Mouse (Mus musculus) left cerebral cortex, postnatal 25 days (tissue): Measurements from ENCODE around the gene Sycp2. TPM values are rescaled to one million over a fixed set of nuclear protein-coding genes. Genes with fewer than 3 reads are reported as not detected.
"Not testable (repeated sequence)": the region's sequence is repeated elsewhere in the genome, so short reads cannot be mapped to it uniquely, and the experiment has no call there.

Source experiments
- DNase-seq, 2 experiments: peaks; one replicate each; pipeline ENCODE4 v3.0.0; 2022; ENCODE audit warnings: low spot score in 2 of 2, mixed read lengths in 1 of 2
- intact Hi-C: fragments of 180-260 bp; cut with DNase I; formaldehyde crosslinking; loops from one replicate; pipeline ENCODE4 v1.15.1; 2025
- total RNA-seq, 2 experiments: library from RNA; stranded (reverse); gene quantifications; 2 replicates each; pipeline ENCODE4 v1.2.3; 2021

Sycp2 gene
- total RNA-seq, 2 experiments from 2014 or later, result 1.2 to 1.5 TPM

- intact Hi-C loops, result no loop called here
- no peak for DNase-seq
Observed at GRCm38 (mm10) chr2:178415150-178415448, 7.6 kb upstream of the Sycp2 start.

- intact Hi-C loops, result no loop called here
- peak; percentile 75 to 79 for DNase-seq
Observed at GRCm38 (mm10) chr2:178414261-178415149, 7.0 kb upstream of the Sycp2 start, which contains the start of the genes Ppp1r3d and Fam217b. Gene Ppp1r3d (minus strand): TSS chr2:178414472. Gene Fam217b (plus strand): TSS chr2:178414524.

- DNase-seq, result peak; percentile 53 to 67
- intact Hi-C loops, result no loop called here
Observed at GRCm38 (mm10) chr2:178413481-178414260, 6.2 kb upstream of the Sycp2 start.

GRCm38 (mm10) chr2:178413081-178413480, 5.6 kb upstream of the Sycp2 start:
- DNase-seq, result peak in 1 of 2 experiments; percentile 37
- intact Hi-C loops, result no loop called here

DNA sequence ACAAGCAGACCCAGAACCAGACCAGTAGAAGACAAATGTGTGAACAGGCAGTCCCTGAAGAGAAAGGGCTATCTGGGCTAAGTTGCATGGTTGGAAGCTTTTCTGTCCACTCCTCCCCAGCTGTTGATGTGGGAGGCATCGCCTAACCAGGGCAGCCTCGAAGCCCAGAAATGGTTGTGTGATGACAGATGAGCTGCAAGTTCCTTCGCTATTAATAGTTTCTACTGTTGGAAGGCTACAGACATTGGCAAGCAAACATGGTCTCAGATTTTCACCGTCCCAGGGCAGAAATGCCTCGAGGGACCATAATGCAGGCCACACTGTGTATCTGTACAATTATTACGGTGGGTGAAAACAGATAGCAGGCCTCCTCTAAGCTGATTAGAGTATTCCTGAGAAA, 5.1 kb upstream of the Sycp2 start:
- intact Hi-C loops, result no loop called here
- DNase-seq, result peak in 1 of 2 experiments; percentile 84

DNA sequence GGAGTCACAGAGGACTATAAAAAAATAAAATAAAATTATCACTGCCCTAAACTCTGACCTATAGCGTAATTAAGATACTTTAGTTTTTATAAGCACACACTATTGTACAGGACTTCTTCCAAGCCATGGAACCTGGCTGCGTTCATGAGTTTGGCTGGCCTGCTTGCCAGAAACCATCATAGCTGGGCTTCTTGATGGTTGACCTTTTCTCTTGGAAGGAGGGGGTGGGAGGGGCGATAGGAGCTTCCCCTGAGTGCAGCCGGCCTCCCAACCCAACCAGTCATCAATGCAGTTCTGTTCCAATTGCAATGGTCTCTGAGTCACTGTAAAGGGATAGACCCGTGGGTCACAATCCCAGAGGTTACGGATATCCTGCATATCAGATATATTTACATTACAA, 2.8 kb upstream of the Sycp2 start:
- intact Hi-C loops, result no loop called here
- no peak for DNase-seq

DNA sequence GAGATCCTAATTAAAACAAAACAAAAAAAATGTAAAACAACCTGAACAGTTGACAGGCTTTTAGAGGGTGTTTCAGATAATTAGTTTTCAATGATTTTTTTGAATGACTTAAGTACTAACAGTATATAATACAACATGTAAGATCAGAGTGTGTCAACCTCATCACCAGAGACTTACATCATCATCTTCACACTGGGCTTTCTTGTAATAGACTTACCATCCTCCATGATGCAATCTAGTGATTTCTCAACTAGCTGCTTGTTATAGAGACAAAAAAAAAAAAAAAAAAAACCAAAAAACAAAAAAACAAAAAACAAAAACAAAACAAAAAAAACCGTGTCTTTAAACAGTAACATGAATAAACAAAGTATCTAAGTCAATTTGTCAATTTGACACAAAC, 1.5 kb upstream of the Sycp2 start:
- intact Hi-C loops, result no loop called here
- DNase-seq, result no peak

DNA sequence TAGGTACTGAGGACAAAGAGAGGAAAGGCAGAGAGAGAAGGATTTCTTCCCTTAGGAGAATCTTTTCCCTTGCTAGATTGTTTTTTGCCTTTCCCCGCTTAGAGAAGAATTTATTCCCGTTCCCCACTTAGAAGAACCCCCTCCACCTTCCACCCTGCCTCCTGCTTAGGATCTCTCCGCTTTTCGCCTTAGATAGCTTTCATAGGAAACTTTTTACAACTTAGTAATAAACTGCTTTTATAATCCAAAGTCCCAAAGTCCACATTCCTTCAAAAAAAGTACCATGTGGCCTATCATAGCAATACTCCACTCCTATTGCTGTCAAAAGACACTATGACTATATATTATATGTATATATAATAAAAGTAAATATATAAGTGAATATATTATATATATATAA, 64.9 kb downstream of the Sycp2 start:
- intact Hi-C loops, result no loop called here
- no peak for DNase-seq

- DNase-seq, intact Hi-C loops: not testable (repeated sequence)
Observed at GRCm38 (mm10) chr2:178342105-178342504, 65.4 kb downstream of the Sycp2 start.

DNA sequence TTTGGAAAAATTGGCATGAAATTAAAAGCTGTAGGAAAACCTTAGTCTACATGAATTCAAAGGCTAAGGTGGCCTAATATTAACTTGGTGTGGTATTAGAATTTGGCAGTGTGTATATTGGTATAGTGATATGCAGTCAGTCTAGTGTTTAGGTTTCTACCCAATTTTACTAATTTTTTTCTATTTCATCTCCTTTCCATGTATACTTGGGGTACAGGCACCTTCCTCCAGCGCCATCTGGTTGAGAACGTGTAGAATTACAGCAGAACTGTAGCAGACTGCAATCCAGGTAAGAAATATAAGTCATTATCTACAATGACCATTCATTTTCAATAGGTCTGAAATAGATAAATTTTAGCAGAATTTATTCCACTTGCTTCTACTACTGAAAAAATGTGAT, 68.4 kb downstream of the Sycp2 start:
- intact Hi-C loops, result loop anchor here (2.0 to 5.0 kb wide), 3 partner anchors 52 to 242 kb away; no protein-coding TSS in a partner anchor
- DNase-seq, result no peak

DNA sequence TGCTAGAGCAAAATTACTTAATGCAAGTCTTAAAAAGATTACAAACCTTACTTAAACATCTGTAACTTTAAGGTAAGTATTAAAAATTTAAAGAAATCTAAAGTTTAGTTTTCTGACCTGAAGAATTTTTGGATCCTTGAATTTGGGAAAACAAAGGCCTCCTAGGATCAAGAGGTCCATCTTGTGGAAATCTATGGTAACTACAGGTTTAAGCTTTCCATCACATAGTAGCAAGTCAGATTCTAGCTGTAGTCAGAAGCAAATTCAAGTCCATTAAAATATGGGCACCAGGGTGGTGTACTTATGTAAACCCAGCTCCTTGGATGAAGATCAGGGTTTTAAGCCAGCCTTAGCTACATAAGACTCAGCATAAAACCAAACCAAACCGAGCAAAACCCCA, 69.6 kb downstream of the Sycp2 start:
- DNase-seq, result peak in 1 of 2 experiments; percentile 45
- intact Hi-C loops, result loop anchor here (2.0 to 5.0 kb wide), 3 partner anchors 51 to 241 kb away; no protein-coding TSS in a partner anchor

DNA sequence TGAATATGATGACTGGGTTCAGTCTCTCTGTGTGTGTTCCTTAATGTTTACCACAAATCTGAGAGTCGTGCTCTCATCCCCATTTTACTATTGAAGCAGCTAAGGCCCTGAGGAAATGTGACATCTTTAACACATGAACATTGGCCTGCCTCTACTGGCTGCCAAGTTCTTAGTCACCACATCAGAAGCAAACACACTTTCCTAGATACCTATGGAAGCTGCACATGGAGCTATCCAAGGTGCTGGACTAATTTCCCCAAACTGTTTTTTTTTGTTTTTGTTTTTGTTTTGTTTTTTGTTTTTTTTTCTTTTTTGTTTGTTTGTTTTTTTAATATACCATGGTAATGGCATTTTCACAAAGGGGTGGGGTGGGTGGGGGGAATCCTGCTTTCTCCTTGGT, 77.5 kb downstream of the Sycp2 start:
- intact Hi-C loops, result no loop called here
- no peak for DNase-seq

- peak; percentile 49 to 83 for DNase-seq
- intact Hi-C loops, result no loop called here
Observed at GRCm38 (mm10) chr2:178329551-178329950, 77.9 kb downstream of the Sycp2 start.

GRCm38 (mm10) chr2:178327466-178328040, 79.9 kb downstream of the Sycp2 start:
- intact Hi-C loops, result loop anchor here (2.0 kb wide), 2 partner anchors 23 to 31 kb away; no protein-coding TSS in a partner anchor

DNA sequence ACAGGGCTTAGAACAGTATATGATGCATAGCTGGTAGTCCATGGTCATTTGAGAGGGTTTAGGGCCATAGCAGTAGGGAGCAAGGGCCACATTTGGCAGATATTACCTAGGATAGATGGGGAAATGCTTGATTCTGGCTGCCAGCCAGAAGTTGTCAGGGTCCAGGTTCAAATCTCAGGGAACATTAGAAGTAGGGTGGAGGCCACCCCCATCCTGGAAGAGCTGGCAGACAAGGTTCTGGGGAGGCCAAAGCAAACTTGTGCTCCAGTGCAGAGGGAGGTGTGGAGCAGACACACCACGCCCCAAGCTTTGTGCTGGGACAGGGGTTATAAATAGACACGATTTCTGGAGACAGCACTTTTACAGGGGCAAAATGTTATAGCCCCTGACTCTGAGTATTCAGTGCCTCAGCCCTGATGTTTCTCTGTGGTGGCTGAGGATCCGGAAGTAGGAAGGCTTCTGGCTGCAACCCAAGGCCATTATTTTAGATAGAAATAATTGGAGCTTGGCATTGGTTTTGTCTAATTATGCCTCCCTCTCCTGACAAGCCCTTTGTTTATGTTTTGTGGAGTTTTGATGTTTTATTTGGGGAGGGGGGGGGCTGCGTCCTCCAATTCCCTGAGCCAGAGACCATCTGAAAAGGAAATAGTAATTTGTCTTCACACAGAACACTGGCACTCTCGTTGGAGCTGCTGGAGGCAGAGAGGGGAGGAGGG, 80.6 kb downstream of the Sycp2 start:
- intact Hi-C loops, result loop anchor here (2.0 kb wide), 2 partner anchors 22 to 30 kb away; no protein-coding TSS in a partner anchor
- DNase-seq, result no peak

More at GRCm38 (mm10) chr2:178327466-178328040, 79.9 kb downstream of the Sycp2 start:
- DNase-seq, result peak; percentile 86 to 91

GRCm38 (mm10) chr2:178326067-178326466, 81.4 kb downstream of the Sycp2 start:
- intact Hi-C loops, result loop anchor here (2.0 kb wide), 2 partner anchors 21 to 29 kb away; no protein-coding TSS in a partner anchor
- DNase-seq, result no peak

DNA sequence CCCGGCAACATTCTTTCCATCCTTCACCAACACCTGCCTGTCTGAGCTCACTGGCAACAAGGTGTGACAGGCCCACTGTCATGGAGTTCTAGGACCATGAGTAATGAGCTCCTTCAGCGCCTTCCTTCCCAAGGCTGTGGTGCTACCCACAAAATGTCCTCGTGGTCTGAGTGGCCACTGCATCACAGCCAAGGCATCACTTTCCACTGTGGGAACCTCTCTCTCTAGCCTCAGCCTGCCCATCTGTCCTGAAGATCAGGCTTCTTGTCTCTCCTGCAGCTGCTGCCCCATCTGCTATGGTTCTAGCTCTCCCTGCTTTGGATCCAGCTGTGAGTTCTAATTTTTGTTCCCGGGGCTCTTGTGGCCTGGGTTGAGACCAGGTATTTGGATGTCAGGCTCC, 82.7 kb downstream of the Sycp2 start:
- intact Hi-C loops, result no loop called here
- DNase-seq, result no peak

- intact Hi-C loops, result no loop called here
- no peak for DNase-seq
Observed at GRCm38 (mm10) chr2:178324410-178324809, 83.1 kb downstream of the Sycp2 start.

DNA sequence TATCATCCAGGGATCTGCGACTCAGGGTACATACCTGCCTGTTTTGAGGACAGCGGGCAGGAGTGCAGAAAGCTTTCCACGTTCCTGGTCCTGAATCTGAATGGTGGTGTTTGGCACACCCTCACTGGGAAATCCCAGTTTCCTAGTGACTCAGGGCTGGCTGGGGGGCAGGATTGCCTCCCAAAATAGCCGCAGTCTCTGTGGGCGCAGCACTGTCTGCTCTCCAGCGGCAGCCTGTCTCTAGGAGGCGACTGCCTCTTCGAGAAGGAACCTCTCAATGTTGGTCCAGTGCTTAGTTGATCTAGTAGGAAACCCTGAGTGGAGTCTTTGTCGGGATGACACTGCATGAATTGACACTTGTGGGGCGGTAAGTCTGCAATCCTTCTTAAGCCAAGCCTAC, 86.2 kb downstream of the Sycp2 start:
- intact Hi-C loops, result no loop called here
- DNase-seq, result peak; percentile 53 to 87
